Mouse (Mus musculus): ENCODE results near the gene Gm47955. TPM values are rescaled to one million over a fixed set of nuclear protein-coding genes. Genes with fewer than 3 reads are reported as not detected.

Gm47955 gene
- total RNA-seq (2023): not detected

GRCm38 (mm10) chr1:82959870-82960385 lies at the start of gene Gm47955:
Gm47955 (plus strand) TSS chr1:82960286.

GRCm38 (mm10) chr1:82913025-82913424 lies 47.1 kb upstream of the Gm47955 start, which contains the start of gene A030005L19Rik:
A030005L19Rik (plus strand) TSS chr1:82913325.

GRCm38 (mm10) chr1:82924650-82925049 lies 35.4 kb upstream of the Gm47955 start, which contains the start of gene A030014E15Rik:
A030014E15Rik (plus strand) TSS chr1:82924917.

GRCm38 (mm10) chr1:82931326-82931725 lies 28.8 kb upstream of the Gm47955 start, which contains the start of gene Gm6217:
Gm6217 (minus strand) TSS chr1:82931399.

GRCm38 (mm10) chr1:82943295-82943694 lies 16.8 kb upstream of the Gm47955 start, which contains the start of gene A030003K21Rik:
A030003K21Rik (minus strand) TSS chr1:82943388.

GRCm38 (mm10) chr1:82955913-82956312 lies 4.2 kb upstream of the Gm47955 start, which contains the start of gene Gm7544:
Gm7544 (minus strand) TSS chr1:82956013.

GRCm38 (mm10) chr1:83000306-83000705 lies 40.2 kb downstream of the Gm47955 start, which contains the start of gene Gm47959:
Gm47959 (plus strand) TSS chr1:83000548.

Other genes starting within 250 kb of the Gm47955 start
- 10 to 100 TPM; 87.2 to 99.4 TPM for gene Mff, start 235.4 kb upstream of the Gm47955 start, total RNA-seq (2023)
- gene Tm4sf20, start 191.8 kb upstream of the Gm47955 start, total RNA-seq (2023): not detected
- not detected for gene Gm47791, start 189.0 kb upstream of the Gm47955 start, total RNA-seq (2023)
- 10 to 100 TPM; 50.7 to 57.1 TPM for gene Agfg1, start 120.8 kb upstream of the Gm47955 start, total RNA-seq (2023)
- under 1 TPM in 1 of 2 experiments, not detected in 1; 0.63 TPM for gene A030005L19Rik, start 47.0 kb upstream of the Gm47955 start, total RNA-seq (2023)
- not detected for gene A030014E15Rik, start 35.4 kb upstream of the Gm47955 start, total RNA-seq (2023)
- gene Gm6217, start 28.9 kb upstream of the Gm47955 start, total RNA-seq (2023): not detected
- not detected for gene A030003K21Rik, start 16.9 kb upstream of the Gm47955 start, total RNA-seq (2023)
- gene Gm7544, start 4.3 kb upstream of the Gm47955 start, total RNA-seq (2023): not detected
- gene Gm47959, start 40.3 kb downstream of the Gm47955 start, total RNA-seq (2023): not detected
- gene Slc19a3, start 78.2 kb downstream of the Gm47955 start, total RNA-seq (2023): not detected
- gene Krtap28-10, start 82.2 kb downstream of the Gm47955 start, total RNA-seq (2023): not detected
- gene Gm47969, start 84.6 kb downstream of the Gm47955 start, total RNA-seq (2023): not detected
- not detected for gene A030005K14Rik, start 99.1 kb downstream of the Gm47955 start, total RNA-seq (2023)
- gene Krtap28-13, start 100.6 kb downstream of the Gm47955 start, total RNA-seq (2023): not detected
- not detected for gene Ccl20, start 156.5 kb downstream of the Gm47955 start, total RNA-seq (2023)
- gene Daw1, start 199.5 kb downstream of the Gm47955 start, total RNA-seq (2023): not detected